Mouse (Mus musculus): ENCODE measurements around the gene Cox5a.

GRCm38 (mm10) chr9:57501861-57502260 lies 19.2 kb upstream of the Cox5a start:
- TF ChIP-seq CTCF (IDR thresholded peaks at IDR 0.05; ENCODE audit: borderline replicate concordance, insufficient read depth, low read depth, low read length) (no peak), POLR2A (IDR thresholded peaks at IDR 0.05; ENCODE audit: borderline replicate concordance, insufficient read depth, low read length) (no peak)

Data from cerebellum, adult 2 months (tissue).